Mouse (Mus musculus) brain, embryonic 14.5 days (tissue): ENCODE measurements at regions not wholly inside any gene's neighbourhood (a gene's known extent, or its start where the extent isn't known, plus 50 kb on each side); places are given as distances from the start of the nearest gene placed in this dataset.

Experiments used
- CTCF ChIP-seq: fragments of 200-500 bp; IDR thresholded peaks from 2 replicates; pipeline ENCODE4 v1.5.1; 2012; ENCODE audit warnings: inconsistent platforms, mild to moderate bottlenecking, moderate library complexity, borderline replicate concordance; ENCODE audit not compliant: insufficient read depth, insufficient read length; ENCODE audit errors: extremely low read depth
- POLR2A ChIP-seq: fragments of 200-500 bp; IDR thresholded peaks from 2 replicates; pipeline ENCODE4 v1.6.1; 2012; ENCODE audit warnings: mild to moderate bottlenecking, inconsistent platforms, borderline replicate concordance; ENCODE audit not compliant: poor library complexity, insufficient read depth, insufficient read length, severe bottlenecking; ENCODE audit errors: extremely low read depth

DNA sequence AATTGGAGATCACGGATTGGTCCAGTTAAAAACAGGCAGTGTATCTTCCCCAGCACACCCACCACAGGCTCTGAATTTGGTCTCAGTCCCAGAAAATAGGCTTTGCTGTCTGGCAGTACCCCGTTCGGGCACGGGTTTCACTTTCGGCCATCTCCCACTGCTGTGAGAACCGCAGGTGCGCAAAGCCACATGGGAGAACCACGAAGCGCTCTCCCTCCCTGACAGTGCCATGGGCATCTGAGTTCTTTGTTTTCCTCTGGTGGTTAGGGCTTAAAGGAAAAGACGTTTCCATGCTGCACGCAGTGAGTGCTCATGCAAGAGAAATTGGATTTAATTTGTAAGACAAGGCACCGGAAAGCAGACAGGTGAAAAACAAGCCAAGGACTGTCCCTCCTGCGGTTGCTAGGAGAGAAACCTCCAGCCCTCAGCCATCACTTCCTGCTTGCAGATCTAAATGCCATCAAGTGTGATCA is 441.3 kb upstream of the 3110018I06Rik start:
- TF ChIP-seq CTCF (no peak), POLR2A (no peak)
